Mouse (Mus musculus): Measurements from ENCODE around the gene Cldn8.

DNA sequence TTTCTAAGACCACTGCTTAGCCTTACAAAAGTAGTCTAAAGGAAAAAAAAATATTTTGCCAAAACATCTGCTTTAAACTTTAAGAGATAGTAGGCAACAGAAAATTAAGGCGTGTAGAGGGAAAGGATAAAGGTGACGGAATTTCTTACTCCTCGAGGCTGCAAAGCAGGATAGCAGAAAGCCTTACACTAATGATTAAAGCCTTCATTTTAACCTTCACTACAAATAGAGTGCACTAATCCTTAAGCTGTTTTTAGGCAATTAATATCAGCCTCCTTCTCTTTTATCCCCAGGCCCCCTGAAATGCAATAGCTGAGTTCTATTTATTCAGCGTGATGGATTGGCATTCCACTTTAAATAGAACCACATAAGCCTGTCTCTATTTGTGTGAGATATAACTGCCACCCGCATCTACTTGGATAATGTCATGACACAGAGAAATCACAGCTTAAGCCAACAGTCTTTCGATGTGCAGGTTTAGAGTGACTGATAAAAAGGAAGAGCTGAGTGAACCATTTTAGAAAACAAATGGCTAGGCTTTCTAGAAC, 1.3 kb downstream of the Cldn8 start:
- TF ChIP-seq CTCF (IDR thresholded peaks at IDR 0.05; ENCODE audit: low read depth): no peak
- TF ChIP-seq EP300 (IDR thresholded peaks at IDR 0.05; ENCODE audit: low read depth): no peak
